Mouse (Mus musculus): ENCODE measurements around the gene Ube2cbp.

Ube2cbp gene

GRCm38 (mm10) chr9:86315700-86316099, 149.1 kb downstream of the Ube2cbp start:
- DNase-seq = no peak

GRCm38 (mm10) chr9:86308616-86309015, 156.1 kb downstream of the Ube2cbp start:
- no peak for DNase-seq

GRCm38 (mm10) chr9:86306556-86306955, 158.2 kb downstream of the Ube2cbp start:
- no peak for DNase-seq

GRCm38 (mm10) chr9:86301407-86301806, 163.3 kb downstream of the Ube2cbp start:
- no peak for DNase-seq

GRCm38 (mm10) chr9:86298596-86298995, 166.2 kb downstream of the Ube2cbp start:
- no peak for DNase-seq

- DNase-seq = no peak
These were observed 166.6 kb downstream of the Ube2cbp start for GRCm38 (mm10) chr9:86298131-86298530.

- no peak for DNase-seq
These were observed 167.8 kb downstream of the Ube2cbp start for GRCm38 (mm10) chr9:86296683-86297638.

GRCm38 (mm10) chr9:86287570-86287954, 177.2 kb downstream of the Ube2cbp start:
- DNase-seq = no peak

- DNase-seq = no peak
These were observed 177.8 kb downstream of the Ube2cbp start for GRCm38 (mm10) chr9:86286830-86287569.

- DNase-seq = no peak
These were observed 182.2 kb downstream of the Ube2cbp start for GRCm38 (mm10) chr9:86282555-86282954.

- no peak for DNase-seq
These were observed 183.6 kb downstream of the Ube2cbp start for GRCm38 (mm10) chr9:86281147-86281467.

- no peak for DNase-seq
These were observed 184.1 kb downstream of the Ube2cbp start for GRCm38 (mm10) chr9:86280461-86281146.

- no peak for DNase-seq
These were observed 195.2 kb downstream of the Ube2cbp start for GRCm38 (mm10) chr9:86269541-86269940.

GRCm38 (mm10) chr9:86266658-86267057, 198.1 kb downstream of the Ube2cbp start:
- DNase-seq = no peak
